Mouse (Mus musculus) layer of hippocampus, postnatal 25 days (tissue): ENCODE results near the gene Cfap100. TPM values are rescaled to one million over a fixed set of nuclear protein-coding genes. Genes with fewer than 3 reads are reported as not detected.

ENCODE experiments used
- DNase-seq, 2 experiments: peaks; one replicate each; pipeline ENCODE4 v3.0.0; 2022; ENCODE audit warnings: mixed read lengths in 2 of 2, low spot score in 1 of 2; ENCODE audit errors: extremely low spot score in 1 of 2
- total RNA-seq, 2 experiments: library from RNA; stranded (reverse); gene quantifications; 2 replicates each; pipeline ENCODE4 v1.2.3; 2021

The Cfap100 gene
- total RNA-seq, 2 experiments from 2014 or later: 8.3 to 15.7 TPM

- no peak for DNase-seq
Observed at GRCm38 (mm10) chr6:90395751-90396150, 32.8 kb downstream of the Cfap100 start.

- no peak for DNase-seq
Observed at GRCm38 (mm10) chr6:90393948-90394347, 34.6 kb downstream of the Cfap100 start.

GRCm38 (mm10) chr6:90390629-90391028, 38.0 kb downstream of the Cfap100 start:
- no peak for DNase-seq

DNA sequence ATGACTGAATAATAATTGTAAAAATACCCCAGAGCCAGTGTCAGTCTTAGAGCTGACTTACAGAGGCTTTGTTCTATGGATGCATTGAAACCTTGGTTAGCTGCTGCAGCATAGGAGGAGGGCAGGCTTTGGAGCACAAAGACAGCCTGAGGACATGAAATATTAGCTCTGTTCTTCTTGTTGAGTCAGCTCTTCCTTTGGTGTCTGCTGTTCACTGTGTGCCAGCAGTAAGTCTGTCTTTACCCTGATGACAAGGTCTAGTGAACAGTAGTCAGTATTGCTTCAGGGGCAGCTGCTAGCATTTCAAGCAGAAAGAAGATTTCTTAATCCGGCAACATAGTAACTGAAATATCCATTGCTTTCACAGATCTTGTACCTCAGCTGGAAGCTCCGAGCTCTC, 47.1 kb downstream of the Cfap100 start:
- DNase-seq: no peak

DNA sequence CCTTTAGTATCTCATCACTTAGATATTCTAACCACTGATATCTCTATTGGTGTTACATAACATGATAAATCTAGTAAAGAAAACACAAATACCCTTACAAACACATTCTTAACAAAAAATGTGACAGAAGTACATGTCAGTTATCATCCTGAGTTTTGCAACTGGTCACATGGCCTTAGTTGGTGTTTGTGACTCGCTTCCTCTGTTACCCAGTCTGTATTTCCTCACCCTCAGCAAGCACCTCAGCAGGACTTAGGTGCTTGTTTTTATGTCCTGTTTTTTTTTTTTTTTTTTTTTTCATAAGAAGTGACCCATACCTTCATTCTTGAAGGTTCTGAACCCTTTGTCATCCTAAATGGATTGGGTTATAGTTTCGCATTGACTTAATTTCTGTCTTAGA, 50.9 kb downstream of the Cfap100 start:
- no peak for DNase-seq

- peak in 1 of 2 experiments; percentile 27 for DNase-seq
Observed at GRCm38 (mm10) chr6:90374647-90375046, 54.0 kb downstream of the Cfap100 start.

- peak; percentile 19 to 36 for DNase-seq
Observed at GRCm38 (mm10) chr6:90369725-90370553, 58.7 kb downstream of the Cfap100 start.

DNA sequence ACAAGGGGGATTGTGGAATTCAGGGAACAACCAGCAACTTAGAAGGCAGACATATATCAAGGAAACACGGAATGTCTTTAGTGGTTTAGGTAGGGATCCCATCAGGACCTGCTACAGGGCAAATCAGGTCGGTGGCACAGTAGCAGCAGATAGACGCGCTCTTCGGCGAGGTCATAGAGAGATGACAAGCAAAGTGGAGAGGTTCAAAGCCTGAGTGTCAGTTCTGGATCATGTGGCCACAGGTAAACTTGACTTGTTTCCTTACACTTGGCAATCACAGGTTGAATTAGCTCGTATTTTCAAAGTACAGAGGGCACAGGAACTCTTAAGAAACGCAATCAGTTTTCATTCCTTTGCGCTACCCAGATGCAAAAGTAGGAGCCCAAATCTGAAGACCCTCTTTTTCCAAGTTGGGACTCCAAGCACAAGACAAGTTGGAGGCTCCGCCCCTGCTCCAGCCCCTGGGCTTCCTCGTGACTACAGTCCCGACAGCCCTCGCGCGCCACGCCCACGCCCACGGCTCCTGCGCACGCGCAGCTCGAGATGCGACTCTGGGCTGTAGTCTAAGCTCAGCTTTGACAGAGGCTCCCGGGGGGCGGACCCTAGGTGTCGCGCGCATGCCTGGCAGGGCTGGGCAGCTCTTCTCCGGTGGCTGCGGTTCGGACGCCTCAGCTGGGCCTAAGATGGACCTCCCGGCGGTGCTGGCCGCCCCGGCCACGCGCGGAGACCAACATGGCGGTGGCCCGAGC, 59.4 kb downstream of the Cfap100 start, which contains the start of gene Zxdc:
Gene Zxdc, plus strand, starts transcription at position 517 of the 749 bp plus-strand sequence.
- DNase-seq: peak; percentile 99

- DNase-seq: no peak
Observed at GRCm38 (mm10) chr6:90363301-90363700, 65.3 kb downstream of the Cfap100 start.

GRCm38 (mm10) chr6:90360922-90361614, 67.5 kb downstream of the Cfap100 start:
- no peak for DNase-seq

GRCm38 (mm10) chr6:90360024-90360781, 68.4 kb downstream of the Cfap100 start:
- no peak for DNase-seq

DNA sequence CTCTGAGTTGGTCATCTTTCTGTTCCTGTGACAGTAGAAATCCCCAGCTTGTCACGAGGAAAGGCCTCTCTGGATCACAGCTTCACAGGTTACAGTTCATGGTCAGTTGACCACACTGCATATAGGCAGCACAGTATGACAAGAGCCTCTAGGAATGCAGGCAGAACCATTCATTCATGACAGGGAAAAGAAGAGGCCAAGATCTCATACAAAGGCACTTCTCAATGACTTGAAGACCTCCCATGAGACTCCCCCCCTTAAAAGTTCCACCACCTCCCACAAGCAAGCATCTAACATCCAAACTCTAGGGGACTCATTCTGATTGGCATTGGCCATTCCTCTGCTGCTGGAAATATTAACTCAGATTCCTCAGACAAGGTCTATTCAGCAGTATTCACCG, 69.2 kb downstream of the Cfap100 start:
- no peak for DNase-seq

- DNase-seq: no peak
Observed at GRCm38 (mm10) chr6:90358142-90358541, 70.5 kb downstream of the Cfap100 start.

Other genes with a start within 250 kb of the Cfap100 start
- not detected for gene V1ra8, start 226.0 kb downstream of the Cfap100 start, total RNA-seq
- not detected for gene Vmn1r53, start 204.4 kb downstream of the Cfap100 start, total RNA-seq
- not detected for gene Vmn1r54, start 182.5 kb downstream of the Cfap100 start, total RNA-seq
- not detected for gene BC048671, start 127.6 kb downstream of the Cfap100 start, total RNA-seq
- not detected for gene Chst13, start 103.6 kb downstream of the Cfap100 start, total RNA-seq
- gene Uroc1, start 95.5 kb downstream of the Cfap100 start, total RNA-seq: not detected
- gene Zxdc, start 59.3 kb downstream of the Cfap100 start, total RNA-seq: 10 to 100 TPM; 28.5 to 31.5 TPM
- gene Klf15, start 33.8 kb upstream of the Cfap100 start, total RNA-seq: 10 to 100 TPM; 22.3 to 31.5 TPM
- gene Aldh1l1, start 57.6 kb upstream of the Cfap100 start, total RNA-seq: 10 to 100 TPM; 45.0 to 48.4 TPM
- 1 to 10 TPM; 3.7 to 4.6 TPM for gene Slc41a3, start 175.9 kb upstream of the Cfap100 start, total RNA-seq